Mouse (Mus musculus) limb, embryonic 13.5 days (tissue): Measurements from ENCODE around the gene Lhfp. TPM values are rescaled to one million over a fixed set of nuclear protein-coding genes. Genes with fewer than 3 reads are reported as not detected.

Experiments
- ATAC-seq: fragments of 200-750 bp; cut with Nextera tagmentation; 2 replicates; pipeline ENCODE4 v1.8.0; 2017; ENCODE audit warnings: low read depth, moderate number of reproducible peaks, moderate TSS enrichment; ENCODE audit not compliant: low FRiP score
- H3K27ac ChIP-seq: fragments of 300-500 bp; sonication (generic); 2 replicates; pipeline ENCODE4 v1.5.1; 2015; ENCODE audit warnings: inconsistent platforms, mild to moderate bottlenecking, moderate library complexity
- H3K27me3 ChIP-seq: fragments of 300-500 bp; sonication (generic); 2 replicates; pipeline ENCODE4 v1.6.1; 2015; ENCODE audit warnings: mild to moderate bottlenecking, inconsistent platforms
- H3K36me3 ChIP-seq: fragments of 300-500 bp; sonication (generic); 2 replicates; pipeline ENCODE4 v1.6.1; 2015; ENCODE audit warnings: inconsistent platforms, mild to moderate bottlenecking, moderate library complexity
- H3K4me1 ChIP-seq: fragments of 300-500 bp; sonication (generic); 2 replicates; pipeline ENCODE4 v1.6.1; 2015; ENCODE audit warnings: inconsistent platforms
- H3K4me2 ChIP-seq: fragments of 300-500 bp; sonication (generic); replicated peaks from 2 replicates; pipeline ENCODE4 v1.6.1; 2015; ENCODE audit warnings: inconsistent platforms, mild to moderate bottlenecking, moderate library complexity
- H3K4me3 ChIP-seq: fragments of 300-500 bp; sonication (generic); 2 replicates; pipeline ENCODE4 v1.5.1; 2015; ENCODE audit warnings: moderate library complexity, mild to moderate bottlenecking, inconsistent platforms
- H3K9ac ChIP-seq: fragments of 300-500 bp; sonication (generic); 2 replicates; pipeline ENCODE4 v1.6.1; 2015; ENCODE audit warnings: mild to moderate bottlenecking, inconsistent platforms
- H3K9me3 ChIP-seq: fragments of 300-500 bp; sonication (generic); 2 replicates; pipeline ENCODE4 v1.6.1; 2016; ENCODE audit warnings: inconsistent platforms
- WGBS: fragments of 180-500 bp; shearing (Covaris S2); methylation state at CpG from one replicate; pipeline ENCODE4 v1.1.7; 2015; 5-methylcytosine and 5-hydroxymethylcytosine counted together
- polyA plus RNA-seq: library from polyadenylated mRNA; unstranded; fragments of >200 nt; fragmentation: Nextera tagmentation; extraction: Ambion mirVana; gene quantifications from 2 replicates; pipeline ENCODE4 v1.2.1, GENCODE M21; 2015

Lhfp gene
- polyA plus RNA-seq, 1 experiment from 2014 or later = 98.0 TPM

GRCm38 (mm10) chr3:53292474-53292873, 251.1 kb downstream of the Lhfp start:
- Histone ChIP-seq H3K4me3 (no peak overlapping the region), H3K4me1 (peaks cover 15% of the 10 kb centered on the region; the same call in 1 of the 2 replicates), H3K4me2 (no peak overlapping the region), H3K9ac (no peak overlapping the region), H3K36me3 (no peaks in the 10 kb centered on the region), H3K9me3 (no peaks in the 10 kb centered on the region), H3K27me3 (peaks cover under 1% of the 10 kb centered on the region; the same call in 1 of the 2 replicates), H3K27ac (no peak overlapping the region)
- 56% methylated on average over 3 of the region's 3 CpGs for WGBS
- no peak for ATAC-seq

GRCm38 (mm10) chr3:53292979-53293378, 251.7 kb downstream of the Lhfp start:
- no peak for ATAC-seq
- Histone ChIP-seq H3K27me3 (peaks cover 3% of the 10 kb centered on the region; the same call in 1 of the 2 replicates), H3K27ac (no peak overlapping the region), H3K36me3 (no peaks in the 10 kb centered on the region), H3K9ac (no peak overlapping the region), H3K4me3 (no peak overlapping the region), H3K4me2 (no peak overlapping the region), H3K4me1 (peaks cover 15% of the 10 kb centered on the region; the same call in 1 of the 2 replicates), H3K9me3 (no peaks in the 10 kb centered on the region)
- 76% methylated on average over 4 of the region's 4 CpGs for WGBS

GRCm38 (mm10) chr3:53293901-53294433, 252.6 kb downstream of the Lhfp start:
- ATAC-seq = no peak
- H3K27me3 ChIP-seq = peaks cover 3% of the 10 kb centered on the region; the same call in 1 of the 2 replicates
- H3K4me1 ChIP-seq = peaks cover 15% of the 10 kb centered on the region; the same call in 1 of the 2 replicates
- no peak overlapping the region for H3K4me3 ChIP-seq
- no peak overlapping the region for H3K27ac ChIP-seq
- H3K36me3 ChIP-seq = no peaks in the 10 kb centered on the region
- H3K4me2 ChIP-seq = no peak overlapping the region
- 35% methylated on average over 4 of the region's 4 CpGs for WGBS
- no peaks in the 10 kb centered on the region for H3K9me3 ChIP-seq
- no peak overlapping the region for H3K9ac ChIP-seq

- ATAC-seq = no peak
- WGBS = 61% methylated on average over 6 of the region's 6 CpGs
- no peaks in the 10 kb centered on the region for H3K36me3 ChIP-seq
- H3K9ac ChIP-seq = no peak overlapping the region
- peaks cover 13% of the 10 kb centered on the region; the same call in 1 of the 2 replicates for H3K4me1 ChIP-seq
- H3K27me3 ChIP-seq = peaks cover 3% of the 10 kb centered on the region; the same call in 1 of the 2 replicates
- no peak overlapping the region for H3K4me2 ChIP-seq
- no peaks in the 10 kb centered on the region for H3K9me3 ChIP-seq
- no peak overlapping the region for H3K4me3 ChIP-seq
- no peak overlapping the region for H3K27ac ChIP-seq
These were observed 253.5 kb downstream of the Lhfp start for GRCm38 (mm10) chr3:53294855-53295254.

- no peak for ATAC-seq
- H3K4me3 ChIP-seq = no peak overlapping the region
- no peaks in the 10 kb centered on the region for H3K36me3 ChIP-seq
- no peak overlapping the region for H3K9ac ChIP-seq
- no peak overlapping the region for H3K27ac ChIP-seq
- WGBS = 56% methylated on average over 5 of the region's 5 CpGs
- no peaks in the 10 kb centered on the region for H3K4me1 ChIP-seq
- no peak overlapping the region for H3K4me2 ChIP-seq
- H3K27me3 ChIP-seq = peaks cover 3% of the 10 kb centered on the region; the same call in 1 of the 2 replicates
- peaks cover 10% of the 10 kb centered on the region for H3K9me3 ChIP-seq
These were observed 260.5 kb downstream of the Lhfp start for GRCm38 (mm10) chr3:53301866-53302265.

- H3K4me1 ChIP-seq = no peaks in the 10 kb centered on the region
- no peaks in the 10 kb centered on the region for H3K27me3 ChIP-seq
- H3K27ac ChIP-seq = no peak overlapping the region
- no peaks in the 10 kb centered on the region for H3K36me3 ChIP-seq
- no peak for ATAC-seq
- no peak overlapping the region for H3K9ac ChIP-seq
- H3K4me3 ChIP-seq = no peak overlapping the region
- peaks cover 10% of the 10 kb centered on the region for H3K9me3 ChIP-seq
- WGBS = 46% methylated on average over 4 of the region's 4 CpGs
- no peak overlapping the region for H3K4me2 ChIP-seq
These were observed 263.0 kb downstream of the Lhfp start for GRCm38 (mm10) chr3:53304123-53304900.

GRCm38 (mm10) chr3:53305860-53306259, 264.5 kb downstream of the Lhfp start:
- no peak overlapping the region for H3K27ac ChIP-seq
- no peaks in the 10 kb centered on the region for H3K4me1 ChIP-seq
- ATAC-seq = no peak
- no peak overlapping the region for H3K9ac ChIP-seq
- no peak overlapping the region for H3K4me3 ChIP-seq
- H3K36me3 ChIP-seq = no peaks in the 10 kb centered on the region
- WGBS = 59% methylated on average over 1 of the region's 1 CpGs
- H3K4me2 ChIP-seq = no peak overlapping the region
- H3K27me3 ChIP-seq = no peaks in the 10 kb centered on the region
- peaks cover 10% of the 10 kb centered on the region for H3K9me3 ChIP-seq

GRCm38 (mm10) chr3:53308649-53309048, 267.3 kb downstream of the Lhfp start:
- Histone ChIP-seq H3K9me3 (peaks cover 10% of the 10 kb centered on the region), H3K27ac (no peak overlapping the region), H3K4me2 (no peak overlapping the region), H3K4me3 (no peak overlapping the region), H3K4me1 (no peaks in the 10 kb centered on the region), H3K27me3 (no peaks in the 10 kb centered on the region), H3K36me3 (no peaks in the 10 kb centered on the region), H3K9ac (no peak overlapping the region)
- no peak for ATAC-seq
- 59% methylated on average over 5 of the region's 5 CpGs for WGBS

GRCm38 (mm10) chr3:53310093-53310492, 268.8 kb downstream of the Lhfp start:
- Histone ChIP-seq H3K9ac (no peak overlapping the region), H3K4me2 (no peak overlapping the region), H3K27ac (no peak overlapping the region), H3K9me3 (peaks cover 10% of the 10 kb centered on the region), H3K36me3 (no peaks in the 10 kb centered on the region), H3K4me3 (no peak overlapping the region), H3K27me3 (no peaks in the 10 kb centered on the region), H3K4me1 (no peaks in the 10 kb centered on the region)
- 75% methylated on average over 4 of the region's 4 CpGs for WGBS
- no peak for ATAC-seq

GRCm38 (mm10) chr3:53310615-53311014, 269.3 kb downstream of the Lhfp start:
- Histone ChIP-seq H3K4me3 (no peak overlapping the region), H3K27ac (no peak overlapping the region), H3K4me2 (no peak overlapping the region), H3K9ac (no peak overlapping the region), H3K4me1 (no peaks in the 10 kb centered on the region), H3K27me3 (no peaks in the 10 kb centered on the region), H3K36me3 (no peaks in the 10 kb centered on the region), H3K9me3 (peaks cover 8% of the 10 kb centered on the region)
- 89% methylated on average over 2 of the region's 2 CpGs for WGBS
- no peak for ATAC-seq
